Mouse (Mus musculus) neutrophil, adult 5-6 weeks (primary cell): ENCODE data around the gene Btn2a2. TPM values are rescaled to one million over a fixed set of nuclear protein-coding genes. Genes with fewer than 3 reads are reported as not detected.

ENCODE experiments used
- ATAC-seq: fragments of 151-379, 151-347 bp; 2 replicates; pipeline ENCODE4 v1.8.0; 2017; ENCODE audit warnings: mild to moderate bottlenecking, moderate TSS enrichment; ENCODE audit not compliant: insufficient number of reproducible peaks, poor library complexity, low FRiP score, severe bottlenecking; ENCODE audit errors: extremely low read depth
- total RNA-seq: library from RNA; stranded (forward); fragments of 200-1000 nt; gene quantifications from 2 replicates; pipeline ENCODE4 v1.2.3, GENCODE M21; 2017

Gene Btn2a2
- total RNA-seq, 1 experiment from 2014 or later = 0.58 TPM

GRCm38 (mm10) chr13:23462063-23462462 lies 26.6 kb downstream of the Btn2a2 start:
- no peak for ATAC-seq

GRCm38 (mm10) chr13:23459264-23459846 lies 29.3 kb downstream of the Btn2a2 start:
- no peak for ATAC-seq

- no peak for ATAC-seq
Measured at GRCm38 (mm10) chr13:23453926-23454325, 34.7 kb downstream of the Btn2a2 start.

- peak; percentile 47 for ATAC-seq
Measured at GRCm38 (mm10) chr13:23453362-23453862, 35.2 kb downstream of the Btn2a2 start.

GRCm38 (mm10) chr13:23450398-23450797 lies 38.3 kb downstream of the Btn2a2 start:
- no peak for ATAC-seq

- no peak for ATAC-seq
Measured at GRCm38 (mm10) chr13:23449235-23450095, 39.2 kb downstream of the Btn2a2 start.

DNA sequence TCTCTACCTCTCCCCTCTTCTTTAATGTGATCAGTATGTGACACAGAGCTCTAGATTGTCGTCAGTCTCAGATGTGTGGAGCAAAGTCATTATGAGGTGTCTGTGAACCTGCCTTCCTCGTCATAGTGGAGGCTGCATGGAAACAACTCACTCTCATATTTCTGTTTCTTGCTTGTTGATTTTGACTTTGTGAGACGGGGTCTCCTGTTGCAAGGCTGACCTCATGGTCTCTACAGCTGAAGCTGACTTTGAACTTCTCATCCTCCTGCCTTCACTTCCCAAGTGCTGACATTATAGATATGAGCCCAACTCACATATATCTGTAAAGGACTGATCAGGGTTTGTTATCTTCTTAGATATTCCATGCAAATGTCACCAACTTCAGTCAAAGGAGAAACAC lies 39.9 kb downstream of the Btn2a2 start:
- ATAC-seq = no peak

DNA sequence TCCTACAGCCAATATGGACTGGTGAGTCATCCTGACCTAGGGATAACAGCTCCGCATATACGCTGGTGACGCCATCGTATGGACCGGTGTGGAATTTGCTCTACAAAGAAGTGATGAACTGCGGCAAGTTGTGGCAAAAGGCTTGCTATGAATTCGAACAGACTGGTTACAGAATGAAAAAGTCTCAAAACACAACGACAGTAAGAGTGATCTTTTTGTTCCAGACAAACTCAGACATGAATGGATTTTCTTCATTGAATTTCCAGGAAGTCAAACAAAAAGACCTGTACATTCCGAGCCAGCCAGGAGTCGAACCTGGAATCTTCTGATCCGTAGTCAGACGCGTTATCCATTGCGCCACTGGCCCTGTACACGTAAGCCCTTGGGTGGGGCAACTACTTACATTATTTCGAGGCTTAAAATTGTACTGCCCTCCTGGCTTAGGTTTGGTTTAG lies 42.1 kb downstream of the Btn2a2 start:
- peak; percentile 47; the same call in 1 of the 2 replicates for ATAC-seq

DNA sequence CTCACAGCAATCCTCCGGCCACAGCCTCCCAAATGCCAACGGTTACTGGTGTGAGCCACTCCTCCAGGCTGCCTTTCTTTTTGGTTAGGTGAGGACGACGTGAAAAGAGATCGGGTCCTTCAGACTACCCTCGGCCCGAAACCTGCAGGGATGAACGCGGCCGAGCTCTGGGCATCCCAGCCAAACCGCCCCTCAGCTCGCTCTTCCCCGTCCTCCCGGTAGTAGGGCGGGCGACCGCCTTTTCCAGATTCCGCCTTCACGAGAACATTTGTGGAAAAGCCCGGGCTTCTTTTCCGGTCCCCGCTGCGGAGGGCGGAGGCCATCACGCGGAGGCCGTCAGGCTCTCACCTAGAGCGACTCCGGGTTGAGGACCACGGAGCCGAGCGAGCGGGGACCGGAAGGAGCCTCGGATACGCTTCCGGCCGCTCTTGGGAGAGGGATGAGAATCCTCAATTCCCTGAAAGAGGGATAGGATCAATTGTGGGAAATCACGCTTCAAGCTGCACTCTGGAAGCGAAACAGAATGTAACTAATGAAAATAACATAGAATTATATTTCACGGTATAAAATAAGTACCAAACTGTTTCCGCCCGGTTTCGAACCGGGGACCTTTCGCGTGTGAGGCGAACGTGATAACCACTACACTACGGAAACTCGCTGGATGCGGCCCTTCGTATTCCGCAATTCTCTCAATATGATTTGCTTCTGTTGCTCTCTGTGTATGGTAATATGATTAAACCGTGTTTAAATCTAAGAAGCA lies 42.9 kb downstream of the Btn2a2 start:
- peak; percentile 59 for ATAC-seq

DNA sequence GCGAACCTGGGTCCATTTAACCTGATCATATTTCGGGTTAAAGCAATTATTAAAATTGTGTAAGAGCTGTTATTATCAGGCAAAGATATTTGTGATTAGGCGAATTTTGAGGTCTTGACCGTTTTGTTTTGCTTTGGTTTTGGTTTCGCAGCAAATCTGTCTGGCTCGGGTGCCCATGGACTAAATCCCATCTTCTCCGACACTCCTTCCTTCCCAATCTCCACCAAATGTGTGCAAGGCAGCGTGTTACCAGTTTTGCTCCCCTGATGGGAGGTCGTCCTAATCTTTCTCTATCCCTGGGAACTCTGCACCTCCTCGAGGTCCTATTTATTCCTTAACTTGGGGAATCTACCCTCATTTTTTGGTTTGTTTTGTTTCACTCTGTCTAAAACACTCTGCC lies 43.5 kb downstream of the Btn2a2 start:
- ATAC-seq = no peak

- no peak for ATAC-seq
Measured at GRCm38 (mm10) chr13:23444451-23444850, 44.2 kb downstream of the Btn2a2 start.

DNA sequence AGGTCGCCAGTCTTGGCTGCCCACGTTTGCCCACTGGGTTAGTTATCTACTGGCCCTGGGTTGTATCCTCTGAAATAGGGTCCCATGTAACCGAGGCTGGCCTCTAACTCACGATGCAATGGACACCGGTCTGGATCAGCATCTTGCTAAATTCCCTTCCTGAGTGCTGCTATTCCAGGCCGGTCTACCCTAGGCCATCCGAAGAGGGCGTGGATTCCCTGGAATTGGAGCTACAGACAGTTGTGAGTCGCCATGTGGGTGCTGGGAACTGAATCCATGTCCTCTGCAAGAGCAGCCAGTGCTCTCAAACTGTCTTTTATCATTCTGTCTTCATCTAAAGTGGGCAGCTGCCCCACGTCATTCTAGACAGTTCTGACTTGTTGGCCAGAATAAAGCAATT lies 48.8 kb downstream of the Btn2a2 start:
- ATAC-seq = no peak

GRCm38 (mm10) chr13:23438521-23438920 lies 50.1 kb downstream of the Btn2a2 start:
- ATAC-seq = no peak

GRCm38 (mm10) chr13:23437908-23438307 lies 50.7 kb downstream of the Btn2a2 start:
- peak; percentile 57 for ATAC-seq

- ATAC-seq = no peak
Measured at GRCm38 (mm10) chr13:23436861-23437822, 51.5 kb downstream of the Btn2a2 start.

GRCm38 (mm10) chr13:23436231-23436661 lies 52.4 kb downstream of the Btn2a2 start:
- ATAC-seq = no peak

GRCm38 (mm10) chr13:23435676-23436075 lies 53.0 kb downstream of the Btn2a2 start:
- no peak for ATAC-seq

DNA sequence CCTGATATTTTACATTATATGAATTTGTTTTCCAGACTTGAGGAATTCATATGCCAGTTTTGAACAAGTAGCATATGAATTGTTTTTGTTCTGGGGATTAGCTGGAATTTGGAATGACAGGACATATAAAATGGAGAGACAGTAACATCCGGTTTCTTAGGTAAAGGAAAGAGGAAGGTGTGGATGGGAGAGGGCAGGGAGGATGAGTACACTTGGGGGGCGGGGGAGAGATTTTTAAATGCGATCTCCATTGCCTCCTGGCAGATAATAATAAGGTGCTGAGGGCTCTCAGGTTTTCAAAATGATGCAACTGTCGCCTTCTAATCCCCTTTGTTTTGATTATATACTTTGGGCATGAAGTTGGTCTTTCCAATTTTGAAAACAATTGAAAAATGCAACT lies 53.4 kb downstream of the Btn2a2 start:
- ATAC-seq = no peak
